ENCODE assay signal across 7 mouse cellular contexts in the genomic region with DNA sequence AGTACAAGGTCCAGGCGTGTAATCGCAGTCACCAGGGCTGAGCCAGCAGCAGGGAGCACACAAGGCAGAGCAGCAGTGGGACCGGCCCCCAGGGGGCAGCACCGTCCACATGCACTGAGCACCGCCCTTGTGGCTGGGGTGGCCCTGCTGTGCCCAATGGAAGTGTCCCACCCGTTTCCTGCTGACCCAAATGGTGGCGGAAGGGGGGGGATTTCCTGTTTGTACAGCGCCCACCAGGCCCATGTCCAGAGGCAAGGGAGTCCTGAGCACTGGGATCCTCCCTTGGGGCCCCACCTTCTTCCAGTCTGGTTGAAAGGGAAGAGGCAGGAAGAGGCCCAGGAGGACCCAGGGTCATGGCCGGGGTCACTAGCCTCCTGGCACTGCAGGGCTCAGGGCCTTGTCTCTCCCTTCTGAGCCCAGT. TPM values are rescaled to one million over a fixed set of nuclear protein-coding genes. Genes with fewer than 3 reads are reported as not detected.
DNase-seq lines count a peak whose midpoint lies in the region; ATAC-seq and TF ChIP-seq lines count a peak whose summit lies in the region.

No protein-coding gene starts in this region.

- peak; percentile 79 for DNase-seq in ES-CJ7 (ENCODE audit: low read depth, low spot score)
- DNase-seq in adrenal gland, postnatal 14 days = peak; percentile 93
- peak; percentile 94 for DNase-seq in kidney, postnatal 10 days
- DNase-seq in lung, postnatal 36 days = peak; percentile 98
- peak in 1 of 2 experiments; percentile 74 for DNase-seq in spleen, adult 2 months (ENCODE audit: low read depth in 1 of 2, low spot score in 2 of 2)

- H3K36me3 ChIP-seq in embryonic facial prominence, embryonic 13.5 days = peaks cover 70% of the 10 kb centered on the region
- peaks cover 60% of the 10 kb centered on the region for H3K36me3 ChIP-seq in heart, embryonic 13.5 days
- H3K36me3 ChIP-seq in spleen, adult 2 months (ENCODE audit: control insufficient read depth, insufficient read depth, low read length) = peaks cover 5% of the 10 kb centered on the region; the same call in 1 of the 2 replicates

- WGBS in embryonic facial prominence, embryonic 13.5 days = 19% methylated on average over 9 of the region's 9 CpGs
- WGBS in heart, embryonic 13.5 days = 13% methylated on average over 9 of the region's 9 CpGs
- WGBS in spleen, adult 2 months = 20% methylated on average over 9 of the region's 9 CpGs

- TF ChIP-seq CTCF in spleen, adult 2 months (IDR thresholded peaks at IDR 0.05; ENCODE audit: extremely low read depth, insufficient read depth, insufficient read length, insufficient replicate concordance) = peak; percentile 95

- no peaks in the 10 kb centered on the region for H3K9me3 ChIP-seq in embryonic facial prominence, embryonic 13.5 days
- no peaks in the 10 kb centered on the region for H3K9me3 ChIP-seq in heart, embryonic 13.5 days

- TF ChIP-seq POLR2A in spleen, adult 2 months (IDR thresholded peaks at IDR 0.05; ENCODE audit: low read depth, low read length) = no peak

- H3K9ac ChIP-seq in embryonic facial prominence, embryonic 13.5 days = no peak overlapping the region
- peak overlapping the region; percentile 71; the same call in 1 of the 2 replicates for H3K9ac ChIP-seq in heart, embryonic 13.5 days

- no peak overlapping the region for H3K4me3 ChIP-seq in embryonic facial prominence, embryonic 13.5 days
- H3K4me3 ChIP-seq in heart, embryonic 13.5 days = no peak overlapping the region
- no peak overlapping the region for H3K4me3 ChIP-seq in spleen, adult 2 months (ENCODE audit: extremely low read depth, insufficient read depth, insufficient read length)

- H3K4me2 ChIP-seq in embryonic facial prominence, embryonic 13.5 days = no peak overlapping the region
- H3K4me2 ChIP-seq in heart, embryonic 13.5 days = peak overlapping the region; percentile 51

- peaks cover 87% of the 10 kb centered on the region for H3K4me1 ChIP-seq in embryonic facial prominence, embryonic 13.5 days
- peaks cover 96% of the 10 kb centered on the region for H3K4me1 ChIP-seq in heart, embryonic 13.5 days
- peaks cover 31% of the 10 kb centered on the region for H3K4me1 ChIP-seq in spleen, adult 2 months (ENCODE audit: control insufficient read depth, insufficient read depth, insufficient read length)

- ATAC-seq in embryonic facial prominence, embryonic 13.5 days (ENCODE audit: insufficient number of reproducible peaks, insufficient read depth, low FRiP score, low TSS enrichment, low read depth) = no peak
- peak; percentile 6; the same call in 1 of the 2 replicates for ATAC-seq in heart, embryonic 13.5 days (ENCODE audit: extremely low read depth, insufficient number of reproducible peaks, low FRiP score, low TSS enrichment)

- peak overlapping the region; percentile 23; the same call in 1 of the 2 replicates for H3K27ac ChIP-seq in embryonic facial prominence, embryonic 13.5 days
- peak overlapping the region; percentile 98 for H3K27ac ChIP-seq in heart, embryonic 13.5 days (replicated peaks)
- peak overlapping the region; percentile 26; the same call in 1 of the 2 replicates for H3K27ac ChIP-seq in spleen, adult 2 months (ENCODE audit: insufficient read depth, low read length)

- H3K27me3 ChIP-seq in embryonic facial prominence, embryonic 13.5 days = peaks cover 21% of the 10 kb centered on the region
- H3K27me3 ChIP-seq in heart, embryonic 13.5 days (replicated peaks) = peaks cover 4% of the 10 kb centered on the region; the same call in 1 of the 2 replicates
- H3K27me3 ChIP-seq in spleen, adult 2 months (ENCODE audit: control insufficient read depth, insufficient read depth, low read length) = no peaks in the 10 kb centered on the region

RNA-seq across cellular contexts. Expression of a gene that starts 16.0 kb away (rescaled TPM):
- 0.94 and 1.9 TPM in 2 replicates for total RNA-seq in adrenal gland, postnatal 14 days (2021)
- polyA plus RNA-seq in embryonic facial prominence, embryonic 13.5 days (2015; fragmentation: Nextera tagmentation; extraction: Ambion mirVana) = 3.1 and 7.1 TPM in 2 replicates
- 2.7 and 3.1 TPM in 2 replicates for polyA plus RNA-seq in heart, embryonic 13.5 days (2015; fragmentation: Nextera tagmentation; extraction: Ambion mirVana)
- 18.3 and 22.9 TPM in 2 replicates for polyA plus RNA-seq in spleen, adult 2 months (2012; rRNA removed)

RNA-seq across cellular contexts. Expression of a gene that starts 20.1 kb away (rescaled TPM):
- total RNA-seq in adrenal gland, postnatal 14 days (2021) = 0.64 and 2.1 TPM in 2 replicates
- polyA plus RNA-seq in embryonic facial prominence, embryonic 13.5 days (2015; fragmentation: Nextera tagmentation; extraction: Ambion mirVana) = 1.2 and 1.5 TPM in 2 replicates
- polyA plus RNA-seq in heart, embryonic 13.5 days (2015; fragmentation: Nextera tagmentation; extraction: Ambion mirVana) = 0.82 and 1.1 TPM in 2 replicates
- polyA plus RNA-seq in spleen, adult 2 months (2012; rRNA removed) = 2.9 and 6.4 TPM in 2 replicates

RNA-seq across cellular contexts. Expression of a gene that starts 24.6 kb away (rescaled TPM):
- 0.48 and 1.6 TPM in 2 replicates for total RNA-seq in adrenal gland, postnatal 14 days (2021)
- polyA plus RNA-seq in embryonic facial prominence, embryonic 13.5 days (2015; fragmentation: Nextera tagmentation; extraction: Ambion mirVana) = 4.1 and 5.0 TPM in 2 replicates
- polyA plus RNA-seq in heart, embryonic 13.5 days (2015; fragmentation: Nextera tagmentation; extraction: Ambion mirVana) = 2.1 and 2.3 TPM in 2 replicates
- 2.3 and 2.9 TPM in 2 replicates for polyA plus RNA-seq in spleen, adult 2 months (2012; rRNA removed)

RNA-seq across cellular contexts. Expression of a gene that starts 24.7 kb away (rescaled TPM):
- 52.6 and 55.6 TPM in 2 replicates for total RNA-seq in adrenal gland, postnatal 14 days (2021)
- 67.8 and 71.8 TPM in 2 replicates for polyA plus RNA-seq in embryonic facial prominence, embryonic 13.5 days (2015; fragmentation: Nextera tagmentation; extraction: Ambion mirVana)
- polyA plus RNA-seq in heart, embryonic 13.5 days (2015; fragmentation: Nextera tagmentation; extraction: Ambion mirVana) = 69.7 and 73.6 TPM in 2 replicates
- 47.9 and 71.7 TPM in 2 replicates for polyA plus RNA-seq in spleen, adult 2 months (2012; rRNA removed)

RNA-seq across cellular contexts. Expression of a gene that starts 30.6 kb away (rescaled TPM):
- total RNA-seq in adrenal gland, postnatal 14 days (2021) = 40.5 and 43.3 TPM in 2 replicates
- 102 and 119 TPM in 2 replicates for polyA plus RNA-seq in embryonic facial prominence, embryonic 13.5 days (2015; fragmentation: Nextera tagmentation; extraction: Ambion mirVana)
- 72.2 and 78.1 TPM in 2 replicates for polyA plus RNA-seq in heart, embryonic 13.5 days (2015; fragmentation: Nextera tagmentation; extraction: Ambion mirVana)
- 127 and 128 TPM in 2 replicates for polyA plus RNA-seq in spleen, adult 2 months (2012; rRNA removed)

Comparison
In these comparisons a context has a peak if more than half of its experiments do, and no peak if none do; other contexts are left out.
1. H3K27ac ChIP-seq: peak in every context shown above with its lines; median percentile 98 in heart, embryonic 13.5 days; 26 in spleen, adult 2 months; 23 in embryonic facial prominence, embryonic 13.5 days.